Mouse (Mus musculus) G1E-ER4 (cell line): ENCODE measurements around the gene Gm14151. TPM values are rescaled to one million over a fixed set of nuclear protein-coding genes. Genes with fewer than 3 reads are reported as not detected.
"Not testable (repeated sequence)": the region's sequence is repeated elsewhere in the genome, so short reads cannot be mapped to it uniquely, and the experiment has no call there.

Source experiments
- GATA1 ChIP-seq: IDR thresholded peaks from one replicate; pipeline ENCODE4 v1.8.0; 2012; ENCODE audit warnings: low read length, inconsistent platforms
- polyA plus RNA-seq: library from polyadenylated mRNA; stranded (reverse); fragments of >175 nt; gene quantifications from 2 replicates; pipeline ENCODE4 v1.2.3, GENCODE M21; 2012

Gene Gm14151
- not detected in 2 replicates for polyA plus RNA-seq

- TF ChIP-seq GATA1, result not testable (repeated sequence)
Measured at GRCm38 (mm10) chr2:151092250-151092649, at the start of gene Gm14151. Gm14151 (minus strand) TSS chr2:151092350.

GRCm38 (mm10) chr2:151097945-151098344 is 5.8 kb upstream of the Gm14151 start, which contains the start of gene Gm14147:
Gm14147 (plus strand) TSS chr2:151098245.
- not testable (repeated sequence) for TF ChIP-seq GATA1

- no peak for TF ChIP-seq GATA1
Measured at GRCm38 (mm10) chr2:151056637-151057036, 35.5 kb downstream of the Gm14151 start.

GRCm38 (mm10) chr2:151040411-151040810 is 51.7 kb downstream of the Gm14151 start:
- no peak for TF ChIP-seq GATA1

- no peak for TF ChIP-seq GATA1
Measured at GRCm38 (mm10) chr2:151039726-151040125, 52.4 kb downstream of the Gm14151 start.

- no peak for TF ChIP-seq GATA1
Measured at GRCm38 (mm10) chr2:151039232-151039695, 52.9 kb downstream of the Gm14151 start, which contains the start of the genes Ninl and Nanp. Ninl (minus strand) TSS chr2:151039382. Nanp (minus strand) TSS chr2:151039398.

GRCm38 (mm10) chr2:151038811-151039222 is 53.3 kb downstream of the Gm14151 start:
- TF ChIP-seq GATA1, result no peak

GRCm38 (mm10) chr2:151037876-151038552 is 54.1 kb downstream of the Gm14151 start:
- no peak for TF ChIP-seq GATA1

GRCm38 (mm10) chr2:151037292-151037691 is 54.9 kb downstream of the Gm14151 start:
- TF ChIP-seq GATA1, result no peak

Other genes starting within 250 kb of the Gm14151 start
- gene Abhd12, start 187.6 kb downstream of the Gm14151 start, polyA plus RNA-seq, result 27.8 and 38.3 TPM in 2 replicates
- 23.6 and 23.9 TPM in 2 replicates for gene Gins1, start 186.9 kb downstream of the Gm14151 start, polyA plus RNA-seq
- 9.6 and 11.0 TPM in 2 replicates for gene Ninl, start 53.0 kb downstream of the Gm14151 start, polyA plus RNA-seq
- gene Nanp, start 53.0 kb downstream of the Gm14151 start, polyA plus RNA-seq, result 18.4 and 23.7 TPM in 2 replicates
- gene Gm14147, start 5.9 kb upstream of the Gm14151 start, polyA plus RNA-seq, result not detected in 2 replicates